Mouse (Mus musculus) heart, adult 11 months (tissue): ENCODE measurements at regions not wholly inside any gene's neighbourhood (a gene's known extent, or its start where the extent isn't known, plus 50 kb on each side); places are given as distances from the start of the nearest gene placed in this dataset.

Source experiments
- DNase-seq: peaks from one replicate; pipeline ENCODE4 v3.0.0; 2022

DNA sequence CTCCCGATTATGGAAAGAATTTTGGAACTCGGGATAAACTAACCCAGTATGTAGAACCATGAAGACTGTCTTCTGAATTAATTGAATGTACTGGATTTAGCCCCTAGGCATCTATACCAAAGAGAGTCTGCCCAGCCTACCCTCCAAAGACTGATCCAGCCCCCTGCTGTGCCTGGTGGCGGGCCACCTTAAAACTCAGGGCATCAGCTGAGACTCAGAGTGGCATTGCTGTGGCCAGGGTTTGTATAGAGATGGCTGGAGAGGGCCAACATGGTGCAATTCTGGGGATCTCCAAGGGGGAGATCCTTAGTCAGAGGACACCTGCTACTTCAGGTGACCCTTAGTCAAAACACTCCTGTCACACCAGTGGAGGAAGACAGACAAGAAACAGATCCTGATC is 58.6 kb upstream of the Ppara start:
- DNase-seq, result peak; percentile 94

DNA sequence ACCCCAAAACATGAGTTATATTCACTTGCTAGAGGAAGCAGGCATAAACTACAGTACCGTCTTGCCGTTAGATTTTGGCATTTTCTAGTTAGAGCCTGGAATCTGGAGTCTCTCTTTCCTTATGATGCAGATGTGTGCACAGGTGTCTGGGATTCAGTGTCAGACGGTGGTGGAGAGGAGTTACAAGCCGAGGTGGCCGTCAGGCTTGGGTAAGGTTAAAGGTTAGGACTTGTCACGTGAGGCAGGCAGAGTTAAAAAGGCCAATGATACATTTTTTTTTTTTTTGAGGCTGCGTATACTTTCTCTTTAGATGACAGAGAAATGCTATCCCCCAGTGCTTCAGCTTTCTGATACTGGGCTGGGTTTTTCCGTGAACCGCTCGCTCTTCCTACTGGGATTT is 57.9 kb upstream of the Ppara start:
- peak; percentile 82 for DNase-seq

DNA sequence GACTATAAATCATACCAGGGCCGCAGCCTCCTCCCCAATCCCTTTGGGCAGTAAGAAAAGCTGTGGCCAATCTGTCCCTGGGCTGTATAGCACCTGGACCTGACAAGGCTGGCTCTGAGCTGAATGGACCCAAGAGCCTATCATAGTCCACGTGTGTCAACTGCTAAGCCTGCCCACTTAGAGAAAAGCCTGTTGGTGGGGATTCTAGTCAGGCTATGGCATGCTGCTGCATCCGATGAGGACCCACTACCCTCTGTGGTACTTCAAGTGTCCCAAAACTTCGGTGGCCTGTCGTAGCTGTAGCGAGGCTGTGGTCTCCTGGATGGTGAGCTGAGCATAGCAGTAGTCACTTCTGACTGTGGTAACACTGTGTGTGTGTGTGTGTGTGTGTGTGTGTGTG is 57.4 kb upstream of the Ppara start:
- DNase-seq, result peak; percentile 95

DNA sequence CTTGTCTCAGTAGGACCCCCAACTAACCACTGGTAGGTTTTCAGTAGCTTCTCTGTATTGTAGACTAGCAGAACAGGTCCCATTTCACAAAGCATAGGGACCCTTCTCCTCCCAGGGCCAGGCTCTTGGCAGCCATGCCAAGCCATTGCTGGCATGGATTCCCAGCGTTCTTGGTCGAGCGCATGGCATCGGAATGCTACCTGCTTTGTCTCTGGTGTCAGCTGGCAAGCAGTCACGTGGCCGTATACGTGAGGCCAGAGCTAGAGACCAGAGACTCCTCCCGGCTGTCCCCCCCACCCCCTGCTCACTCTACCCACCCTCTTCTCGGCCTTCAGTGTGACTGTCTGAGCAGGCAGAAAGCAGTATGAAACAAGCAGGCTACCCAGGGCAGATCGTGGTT is 56.9 kb upstream of the Ppara start:
- peak; percentile 98 for DNase-seq

DNA sequence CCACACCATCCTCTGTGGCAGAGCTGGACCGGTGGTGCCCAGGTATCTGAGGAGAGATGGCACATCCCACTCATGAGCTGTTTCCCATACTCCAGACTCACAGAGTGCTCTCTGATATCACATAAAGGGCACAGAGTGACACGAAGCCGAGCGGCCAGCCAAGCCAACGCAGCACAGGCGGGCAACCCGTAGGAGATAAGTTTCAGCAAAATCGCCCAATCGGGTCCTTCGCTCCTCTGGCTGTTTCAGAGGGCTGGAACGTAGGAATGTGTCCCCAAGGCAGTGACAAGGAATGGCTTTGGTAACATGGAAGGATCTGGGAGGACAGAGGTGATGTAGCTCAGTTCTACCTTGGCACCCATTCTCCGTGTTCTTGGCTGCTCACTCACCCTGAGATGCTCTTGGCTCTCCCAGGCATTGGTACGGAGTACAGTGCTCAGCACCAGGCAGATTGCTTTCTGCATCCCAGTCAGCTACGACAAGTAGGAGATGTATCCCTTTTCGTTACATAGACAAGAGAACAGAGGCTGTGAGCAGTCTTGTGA is 56.4 kb upstream of the Ppara start:
- DNase-seq, result peak; percentile 93

DNA sequence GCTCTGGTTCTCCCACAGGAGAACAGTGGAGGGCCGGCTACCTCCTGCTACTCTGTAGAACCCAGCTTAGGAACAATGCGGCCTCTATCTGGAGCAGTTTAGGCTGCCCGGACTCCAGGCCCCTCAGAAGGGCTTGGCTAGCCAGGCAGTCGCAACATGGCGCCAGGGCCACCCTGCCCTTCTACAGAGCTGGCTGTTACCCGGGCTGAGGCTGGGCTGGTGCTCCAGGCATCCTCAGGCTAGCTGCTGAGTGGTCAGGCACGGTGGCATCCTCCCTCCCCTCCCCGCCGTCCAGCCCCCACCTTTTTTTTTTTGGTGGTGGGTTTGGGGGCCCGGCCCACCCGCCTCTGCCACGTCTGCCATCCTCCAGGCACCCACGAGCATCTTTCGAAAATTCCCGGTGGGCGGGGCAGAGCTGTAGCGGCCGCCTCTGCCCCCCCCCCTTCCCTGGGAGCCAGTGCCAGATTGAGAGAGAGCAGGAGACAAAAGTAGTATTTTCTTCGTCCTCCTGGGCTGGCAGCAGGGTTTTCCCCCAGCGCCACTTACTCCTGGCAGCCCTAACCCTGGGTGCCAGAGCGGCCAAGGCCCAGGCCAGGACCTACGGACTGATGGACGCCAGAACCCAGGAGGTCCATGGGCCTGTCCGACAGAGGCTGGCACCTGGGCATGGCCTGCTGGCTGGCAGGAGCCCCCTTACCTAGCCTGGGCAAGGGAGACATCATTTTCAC is 55.6 kb upstream of the Ppara start:
- peak; percentile 97 for DNase-seq

DNA sequence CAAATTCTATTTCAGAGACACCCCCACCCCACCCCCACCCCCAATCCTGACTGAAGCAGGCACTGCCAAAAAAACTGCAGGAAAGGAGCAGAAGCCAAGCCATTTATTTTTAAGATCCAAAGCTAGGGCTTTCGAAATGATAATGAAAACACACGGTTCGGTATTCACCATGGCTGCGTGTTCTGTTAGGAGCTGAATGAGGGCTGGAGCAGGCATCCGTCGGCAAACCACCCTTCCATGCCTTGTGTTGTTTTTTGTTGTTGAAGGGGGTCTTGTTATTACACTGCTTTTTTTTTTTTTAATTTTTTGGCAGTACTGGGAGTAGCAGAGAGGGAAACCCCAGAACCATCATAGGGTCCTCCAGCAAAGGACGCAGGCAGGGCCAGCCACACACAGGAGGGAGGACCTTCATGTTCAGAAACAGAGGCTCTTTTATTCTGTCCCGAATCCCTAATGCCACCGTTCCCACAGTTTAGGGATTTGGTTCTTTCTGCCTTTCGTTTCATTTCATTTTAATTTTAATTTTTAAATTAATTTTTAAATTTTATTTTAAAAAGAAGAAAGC is 54.8 kb upstream of the Ppara start:
- no peak for DNase-seq

DNA sequence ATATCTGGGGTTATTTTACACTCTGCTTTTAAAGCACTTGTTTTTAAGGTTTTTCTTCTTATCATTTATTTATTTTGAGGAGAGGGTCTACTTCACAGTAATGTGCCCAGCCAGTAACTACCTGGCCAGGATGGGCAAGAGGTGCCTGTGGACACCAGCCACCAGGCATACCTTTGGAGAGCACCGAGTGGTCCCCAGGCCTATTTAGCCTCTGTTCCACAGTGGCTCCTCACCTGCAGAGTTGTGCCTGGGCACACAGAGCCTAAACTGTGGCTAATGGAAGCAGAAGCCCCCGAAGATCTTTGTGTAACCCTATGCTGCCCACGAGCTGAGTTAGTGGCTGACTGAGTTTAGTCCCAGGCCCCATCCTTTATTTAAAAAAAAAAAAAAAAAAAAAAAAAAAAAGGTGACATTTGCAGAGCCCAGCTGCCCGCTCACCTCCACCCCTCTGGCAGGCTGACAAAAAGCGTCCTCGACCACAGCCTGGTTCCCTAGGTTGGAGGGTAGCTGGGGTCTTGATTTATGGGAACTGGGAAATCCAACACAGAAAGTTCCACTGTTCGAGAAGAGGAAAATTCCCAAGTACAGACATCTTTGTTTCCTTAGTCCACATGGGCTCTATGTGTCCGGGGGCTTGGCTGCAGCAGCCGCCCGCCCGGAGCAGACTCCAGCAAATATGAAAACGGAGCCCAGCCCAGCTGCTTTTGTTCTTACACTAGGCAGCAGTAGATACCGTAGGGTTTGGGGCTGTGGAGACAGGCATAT is 54.1 kb upstream of the Ppara start:
- DNase-seq, result peak; percentile 96

DNA sequence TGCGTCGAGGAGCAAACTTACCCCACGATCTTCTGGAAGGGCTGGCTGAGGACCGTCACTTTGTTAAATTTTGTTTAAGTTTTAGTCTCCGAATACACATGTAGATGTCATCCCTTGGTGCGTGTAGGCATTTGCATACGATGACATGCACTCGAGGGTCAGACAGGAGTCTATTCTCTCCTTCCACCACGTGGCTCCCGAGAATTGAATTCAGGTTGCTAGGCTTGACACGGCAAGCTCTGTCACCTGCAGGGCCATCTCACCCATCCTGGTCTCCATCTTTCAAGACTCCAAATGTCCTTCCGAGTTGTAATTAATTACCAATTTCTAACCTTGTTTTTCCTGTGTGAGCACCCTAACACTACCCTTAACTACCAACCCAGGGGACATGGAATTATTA is 52.7 kb upstream of the Ppara start:
- DNase-seq, result peak; percentile 88

DNA sequence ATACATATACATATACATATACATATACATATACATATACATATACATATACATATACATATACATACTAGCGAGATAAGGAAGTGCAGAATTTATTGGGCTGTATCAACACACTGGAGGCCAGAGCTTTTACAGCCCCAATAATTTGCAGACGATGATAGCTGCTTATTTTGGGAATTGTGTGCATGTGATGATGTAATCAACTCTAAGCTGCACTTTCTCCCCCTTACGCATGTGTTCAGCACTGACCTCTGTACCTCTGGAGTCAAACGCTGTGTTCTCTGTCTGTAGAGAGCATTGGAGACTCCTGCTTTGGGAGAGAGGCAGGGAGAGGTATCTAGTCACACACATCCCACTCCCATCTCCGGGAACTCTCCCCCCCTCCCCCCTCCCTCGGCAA is 52.0 kb upstream of the Ppara start:
- DNase-seq, result peak; percentile 90

DNA sequence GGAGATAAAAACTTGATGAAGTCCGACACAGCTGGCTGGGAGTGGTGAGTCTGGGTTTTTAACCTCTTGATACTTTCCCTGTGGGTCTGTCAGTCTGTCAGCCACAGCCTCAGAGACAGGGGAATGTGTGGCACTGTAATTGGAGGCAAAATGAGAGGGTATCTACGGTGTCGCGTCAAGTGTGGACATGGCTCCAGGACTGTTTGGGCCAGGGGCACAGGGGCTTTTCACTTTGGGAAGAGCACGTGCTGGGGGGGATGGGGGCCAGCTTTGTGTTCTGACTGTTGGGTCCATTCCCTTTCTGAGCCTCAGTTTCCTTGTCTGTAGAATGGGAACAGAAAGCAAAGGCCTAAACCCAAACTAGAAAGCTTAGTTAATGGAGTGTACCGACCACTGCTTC is 51.5 kb upstream of the Ppara start:
- DNase-seq, result no peak

DNA sequence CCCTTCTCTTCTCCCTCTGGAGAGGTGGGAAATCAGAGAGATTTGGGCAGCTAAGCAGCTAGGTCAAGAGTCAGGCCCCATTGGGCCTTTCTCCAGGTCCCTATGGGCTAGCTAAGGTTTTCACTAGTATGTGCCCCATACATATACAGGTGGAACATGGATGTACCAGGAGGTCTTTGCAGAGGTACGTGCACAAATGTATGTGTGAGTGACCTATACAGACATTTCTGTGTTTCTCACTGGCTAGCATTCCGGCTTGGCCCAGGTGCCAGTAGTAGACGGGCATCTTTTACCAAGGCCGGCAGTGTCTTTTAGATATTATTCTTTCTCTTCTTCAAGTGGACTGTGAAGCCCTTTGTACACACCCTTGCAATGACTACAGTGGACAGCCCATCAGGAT is 51.1 kb upstream of the Ppara start:
- no peak for DNase-seq

DNA sequence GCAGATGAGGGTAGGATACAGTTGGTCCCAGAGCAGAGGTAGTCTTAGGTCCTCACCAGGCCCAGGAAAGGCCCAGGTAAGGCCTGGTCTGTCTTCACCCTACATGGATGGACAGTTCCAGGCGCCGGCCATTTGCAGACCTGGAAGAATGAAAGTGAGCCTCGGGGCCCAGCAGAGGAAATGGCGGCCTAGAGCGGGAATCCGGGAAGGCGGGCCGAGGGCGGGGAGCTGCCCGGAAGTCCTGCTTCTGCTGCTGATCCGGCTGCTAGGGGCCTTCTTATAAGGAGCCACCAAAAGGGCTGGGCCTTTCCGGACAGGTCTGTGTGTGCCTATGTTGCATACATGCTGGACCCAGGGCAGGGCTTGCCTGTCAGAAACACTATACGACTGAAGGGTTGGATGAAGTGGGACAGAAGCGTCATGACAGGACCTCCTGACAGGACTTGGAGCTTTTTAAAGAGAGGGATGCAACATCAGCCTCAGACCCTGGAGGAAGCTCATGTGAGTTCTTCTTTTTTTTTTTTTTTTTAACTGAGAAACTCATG is 50.5 kb upstream of the Ppara start:
- peak; percentile 98 for DNase-seq

DNA sequence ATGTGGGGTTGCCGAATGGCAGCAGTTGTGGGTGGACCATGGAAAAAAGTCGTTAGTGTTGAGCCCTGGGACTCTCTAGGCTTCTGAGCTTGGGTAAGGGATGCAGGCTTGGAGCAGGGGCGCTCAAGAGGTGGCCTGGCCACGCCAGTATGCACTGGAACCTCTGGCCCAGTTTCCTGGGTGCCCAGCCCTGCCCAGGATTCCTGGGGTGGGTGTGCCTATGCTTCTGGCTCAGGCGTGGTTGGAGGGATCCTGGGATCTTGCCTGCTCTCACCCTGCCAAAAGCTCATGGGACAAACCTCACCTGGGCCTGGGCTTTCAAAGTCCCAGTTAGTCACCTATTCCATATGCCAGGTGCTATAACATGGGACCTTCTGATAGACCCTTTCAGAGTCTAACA is 49.9 kb upstream of the Ppara start:
- DNase-seq, result peak; percentile 97
